Mouse (Mus musculus) kidney, adult 2 months (tissue): ENCODE results near the gene C4bp.

ENCODE experiments used
- CTCF ChIP-seq: fragments of 200-500 bp; conservative IDR thresholded peaks from 2 replicates; pipeline ENCODE4 v1.5.1; 2011; ENCODE audit warnings: low read depth, mild to moderate bottlenecking, control low read depth, low read length, moderate library complexity, mixed read lengths; ENCODE audit not compliant: insufficient read depth, insufficient read length
- POLR2A ChIP-seq: fragments of 200-500 bp; IDR thresholded peaks from one replicate; pipeline ENCODE4 v1.6.1; 2011; ENCODE audit warnings: low read depth, low read length, control low read depth

DNA sequence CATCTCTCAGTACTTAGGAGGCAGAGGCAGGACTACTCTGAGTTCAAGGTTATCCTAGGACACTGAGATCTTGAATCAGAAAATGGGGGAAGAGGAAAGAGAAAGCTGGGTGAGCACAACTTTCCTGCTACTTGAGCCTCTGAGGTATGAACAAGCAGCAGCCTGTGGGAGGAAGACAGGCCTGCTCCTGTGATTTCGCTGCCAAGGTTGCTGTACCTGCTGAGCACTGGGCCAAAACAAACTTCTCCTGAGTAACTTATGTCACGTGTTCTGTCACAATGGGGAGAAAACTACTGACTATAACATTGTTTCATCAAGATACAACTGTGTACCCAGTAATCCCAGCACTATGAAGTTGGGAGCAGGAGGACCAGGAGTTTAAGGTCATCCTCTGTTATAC is 42.2 kb upstream of the C4bp start:
- TF ChIP-seq CTCF (no peak), POLR2A (no peak)
